Mouse (Mus musculus) intestine, embryonic 14.5 days (tissue): Measurements from ENCODE around the gene Gm10295. TPM values are rescaled to one million over a fixed set of nuclear protein-coding genes. Genes with fewer than 3 reads are reported as not detected.

Source experiments
- ATAC-seq: fragments of 200-750 bp; cut with Nextera tagmentation; replicated peaks from 2 replicates; pipeline ENCODE4 v1.8.0; 2017; ENCODE audit warnings: low read depth, moderate number of reproducible peaks, moderate TSS enrichment, moderate library complexity; ENCODE audit not compliant: low FRiP score, low TSS enrichment
- DNase-seq: peaks from one replicate; pipeline ENCODE4 v3.0.0-alpha.2; 2018; ENCODE audit warnings: low spot score
- H3K27ac ChIP-seq: fragments of 300-500 bp; sonication (generic); 2 replicates; pipeline ENCODE4 v1.5.1; 2014; ENCODE audit warnings: low read depth, mild to moderate bottlenecking, control low read depth
- H3K27me3 ChIP-seq: fragments of 300-500 bp; sonication (generic); replicated peaks from 2 replicates; pipeline ENCODE4 v1.6.1; 2014; ENCODE audit warnings: low read length, control low read depth; ENCODE audit not compliant: control insufficient read depth, insufficient read depth
- H3K36me3 ChIP-seq: fragments of 300-500 bp; sonication (generic); 2 replicates; pipeline ENCODE4 v1.6.1; 2014; ENCODE audit warnings: low read length, control low read depth; ENCODE audit not compliant: control insufficient read depth, insufficient read depth
- H3K4me1 ChIP-seq: fragments of 300-500 bp; sonication (generic); replicated peaks from 2 replicates; pipeline ENCODE4 v1.6.1; 2014; ENCODE audit warnings: low read length, control low read depth, mixed read lengths; ENCODE audit not compliant: control insufficient read depth, insufficient read depth
- H3K4me2 ChIP-seq: fragments of 300-500 bp; sonication (generic); 2 replicates; pipeline ENCODE4 v1.6.1; 2014; ENCODE audit warnings: low read length
- H3K4me3 ChIP-seq: fragments of 300-500 bp; sonication (generic); 2 replicates; pipeline ENCODE4 v1.5.1; 2014; ENCODE audit warnings: low read depth, low read length, control low read depth, mixed read lengths
- H3K9ac ChIP-seq: fragments of 300-500 bp; sonication (generic); 2 replicates; pipeline ENCODE4 v1.6.1; 2014; ENCODE audit warnings: mild to moderate bottlenecking, low read length
- H3K9me3 ChIP-seq: fragments of 300-500 bp; sonication (generic); 2 replicates; pipeline ENCODE4 v1.6.1; 2016; ENCODE audit warnings: low read length, control low read depth; ENCODE audit not compliant: control insufficient read depth
- WGBS: fragments of 180-500 bp; shearing (Covaris S2); extraction: QIAGEN DNeasy Blood & Tissue Kit; methylation state at CpG from one replicate; pipeline ENCODE4 v1.1.7; 2014; 5-methylcytosine and 5-hydroxymethylcytosine counted together
- polyA plus RNA-seq: library from polyadenylated mRNA; unstranded; fragments of >200 nt; fragmentation: Nextera tagmentation; extraction: Ambion mirVana; gene quantifications from 2 replicates; pipeline ENCODE4 v1.2.1, GENCODE M21; 2014

The Gm10295 gene
- polyA plus RNA-seq, 1 experiment from 2014 or later, result not detected

- no peaks in the 10 kb centered on the region for H3K27me3 ChIP-seq
- no peak overlapping the region for H3K4me2 ChIP-seq
- 0 out of 2 replicates have a peak overlapping the region, but pooled peaks have one; percentile 9 for H3K27ac ChIP-seq
- peaks cover 6% of the 10 kb centered on the region; the same call in 1 of the 2 replicates for H3K4me1 ChIP-seq
- no peaks in the 10 kb centered on the region for H3K36me3 ChIP-seq
- DNase-seq (no peak), ATAC-seq (no peak)
- H3K4me3 ChIP-seq, result no peak overlapping the region
- no peaks in the 10 kb centered on the region for H3K9me3 ChIP-seq
- 28% methylated on average over 11 of the region's 11 CpGs for WGBS
- H3K9ac ChIP-seq, result no peak overlapping the region
These were observed 39.9 kb downstream of the Gm10295 start for GRCm38 (mm10) chr7:71311411-71311810.

- DNase-seq, result no peak
- H3K27me3 ChIP-seq, result no peaks in the 10 kb centered on the region
- ATAC-seq, result no peak
- H3K27ac ChIP-seq, result no peak overlapping the region
- WGBS, result 47% methylated on average over 8 of the region's 8 CpGs
- no peaks in the 10 kb centered on the region for H3K36me3 ChIP-seq
- no peak overlapping the region for H3K9ac ChIP-seq
- H3K4me2 ChIP-seq, result no peak overlapping the region
- H3K4me3 ChIP-seq, result no peak overlapping the region
- H3K4me1 ChIP-seq, result peaks cover 6% of the 10 kb centered on the region; the same call in 1 of the 2 replicates
- H3K9me3 ChIP-seq, result no peaks in the 10 kb centered on the region
These were observed 43.2 kb downstream of the Gm10295 start for GRCm38 (mm10) chr7:71308051-71308450.

GRCm38 (mm10) chr7:71302714-71303113 lies 48.6 kb downstream of the Gm10295 start:
- H3K27ac ChIP-seq, result no peak overlapping the region
- H3K27me3 ChIP-seq, result no peaks in the 10 kb centered on the region
- H3K36me3 ChIP-seq, result no peaks in the 10 kb centered on the region
- H3K9me3 ChIP-seq, result no peaks in the 10 kb centered on the region
- H3K4me3 ChIP-seq, result no peak overlapping the region
- WGBS, result 70% methylated on average over 4 of the region's 4 CpGs
- ATAC-seq (no peak), DNase-seq (no peak)
- no peaks in the 10 kb centered on the region for H3K4me1 ChIP-seq
- no peak overlapping the region for H3K4me2 ChIP-seq
- H3K9ac ChIP-seq, result no peak overlapping the region
